Mouse (Mus musculus) midbrain, embryonic 12.5 days (tissue): ENCODE results near the gene Pla2g15. TPM values are rescaled to one million over a fixed set of nuclear protein-coding genes. Genes with fewer than 3 reads are reported as not detected.

Source experiments
- ATAC-seq: fragments of 200-750 bp; cut with Nextera tagmentation; 2 replicates; pipeline ENCODE4 v1.8.0; 2017; ENCODE audit warnings: low read depth, moderate TSS enrichment, moderate library complexity; ENCODE audit not compliant: low FRiP score
- H3K27ac ChIP-seq: fragments of 300-500 bp; sonication (generic); replicated peaks from 2 replicates; pipeline ENCODE4 v1.5.1; 2016; ENCODE audit warnings: mild to moderate bottlenecking
- H3K27me3 ChIP-seq: fragments of 300-500 bp; sonication (generic); 2 replicates; pipeline ENCODE4 v1.6.1; 2016; ENCODE audit warnings: mild to moderate bottlenecking
- H3K36me3 ChIP-seq: fragments of 300-500 bp; sonication (generic); 2 replicates; pipeline ENCODE4 v1.6.1; 2016
- H3K4me1 ChIP-seq: fragments of 300-500 bp; sonication (generic); 2 replicates; pipeline ENCODE4 v1.6.1; 2016
- H3K4me2 ChIP-seq: fragments of 300-500 bp; sonication (generic); replicated peaks from 2 replicates; pipeline ENCODE4 v1.6.1; 2016; ENCODE audit warnings: mild to moderate bottlenecking, moderate library complexity
- H3K4me3 ChIP-seq: fragments of 300-500 bp; sonication (generic); 2 replicates; pipeline ENCODE4 v1.5.1; 2016; ENCODE audit warnings: mild to moderate bottlenecking
- H3K9ac ChIP-seq: fragments of 300-500 bp; sonication (generic); replicated peaks from 2 replicates; pipeline ENCODE4 v1.6.1; 2016; ENCODE audit warnings: mild to moderate bottlenecking, moderate library complexity
- H3K9me3 ChIP-seq: fragments of 300-500 bp; sonication (generic); 2 replicates; pipeline ENCODE4 v1.6.1; 2016; ENCODE audit warnings: mild to moderate bottlenecking
- WGBS: fragments of 180-500 bp; shearing (Covaris S2); methylation state at CpG from one replicate; pipeline ENCODE4 v1.1.7; 2016; 5-methylcytosine and 5-hydroxymethylcytosine counted together
- polyA plus RNA-seq: library from polyadenylated mRNA; unstranded; fragments of >200 nt; fragmentation: Nextera tagmentation; extraction: Ambion mirVana; gene quantifications from 2 replicates; pipeline ENCODE4 v1.2.1, GENCODE M21; 2016

Pla2g15 gene
- polyA plus RNA-seq, 1 experiment from 2014 or later, result 16.7 TPM

DNA sequence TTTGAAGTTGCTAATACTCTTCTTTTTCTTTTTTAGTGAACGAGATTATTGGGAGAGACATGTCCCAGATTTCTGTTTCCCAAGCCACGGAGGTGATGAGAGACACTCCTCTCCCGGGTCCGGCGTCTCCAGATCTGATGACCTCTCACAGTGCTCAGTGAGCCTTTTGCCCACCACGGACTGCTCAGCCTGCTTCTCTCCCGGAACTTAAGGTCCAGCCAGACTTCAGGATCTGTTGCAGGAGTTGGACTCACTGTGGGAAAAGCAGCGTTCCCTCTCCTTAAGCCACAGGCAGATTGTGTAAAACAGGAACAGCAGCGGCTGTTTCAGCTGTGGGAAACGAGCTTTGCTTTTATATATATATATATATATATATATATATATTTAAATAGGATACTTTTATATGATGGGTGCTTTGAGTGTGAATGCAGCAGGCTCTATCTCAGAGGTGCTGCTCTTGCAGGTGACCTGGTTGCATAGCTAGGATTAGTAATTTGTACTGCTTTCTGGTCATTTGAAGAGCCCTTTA lies 22.3 kb upstream of the Pla2g15 start:
- peaks cover under 1% of the 10 kb centered on the region; the same call in 1 of the 2 replicates for H3K27me3 ChIP-seq
- peaks cover 55% of the 10 kb centered on the region for H3K36me3 ChIP-seq
- H3K4me2 ChIP-seq, result no peak overlapping the region
- no peak overlapping the region for H3K9ac ChIP-seq
- no peak overlapping the region for H3K27ac ChIP-seq
- H3K9me3 ChIP-seq, result no peaks in the 10 kb centered on the region
- H3K4me3 ChIP-seq, result no peak overlapping the region
- ATAC-seq, result no peak
- H3K4me1 ChIP-seq, result no peaks in the 10 kb centered on the region
- WGBS, result 91% methylated on average over 10 of the region's 10 CpGs

DNA sequence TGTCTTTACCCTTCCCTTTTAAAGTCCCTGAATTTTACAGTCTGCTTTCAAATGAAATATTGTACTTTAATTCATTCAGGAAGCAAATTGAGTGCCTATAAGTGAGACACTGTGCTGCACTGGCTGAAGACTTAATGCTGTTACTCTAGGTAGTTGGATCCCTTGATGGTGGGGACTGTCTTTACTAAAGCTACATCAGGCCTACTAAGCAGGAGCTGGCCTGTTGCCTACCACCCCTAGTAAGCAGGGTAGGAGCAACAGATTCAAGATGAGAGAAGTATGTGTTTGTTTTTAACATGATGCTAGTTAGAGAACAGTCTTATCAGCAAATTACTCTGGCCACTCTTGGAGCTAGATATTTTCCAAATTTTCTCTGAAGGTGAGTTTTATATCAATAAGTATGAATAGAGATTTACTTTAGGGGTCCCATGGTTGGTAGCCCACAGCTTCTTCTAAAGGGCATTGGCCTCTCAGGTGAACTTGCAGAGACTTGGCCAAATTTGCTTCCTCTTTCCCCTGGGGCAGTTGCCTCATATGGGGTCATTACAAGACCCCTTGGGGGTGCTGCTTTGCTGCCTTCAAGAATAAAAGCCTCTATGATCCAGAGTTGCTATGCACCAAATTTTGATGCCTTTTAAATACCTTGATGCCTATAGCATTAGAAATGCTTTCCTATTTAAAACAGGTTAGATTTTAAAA lies 20.8 kb upstream of the Pla2g15 start:
- Histone ChIP-seq H3K36me3 (peaks cover 51% of the 10 kb centered on the region), H3K27me3 (peaks cover 15% of the 10 kb centered on the region), H3K4me1 (no peaks in the 10 kb centered on the region), H3K9ac (no peak overlapping the region), H3K27ac (no peak overlapping the region), H3K9me3 (no peaks in the 10 kb centered on the region), H3K4me3 (no peak overlapping the region), H3K4me2 (no peak overlapping the region)
- ATAC-seq, result no peak

DNA sequence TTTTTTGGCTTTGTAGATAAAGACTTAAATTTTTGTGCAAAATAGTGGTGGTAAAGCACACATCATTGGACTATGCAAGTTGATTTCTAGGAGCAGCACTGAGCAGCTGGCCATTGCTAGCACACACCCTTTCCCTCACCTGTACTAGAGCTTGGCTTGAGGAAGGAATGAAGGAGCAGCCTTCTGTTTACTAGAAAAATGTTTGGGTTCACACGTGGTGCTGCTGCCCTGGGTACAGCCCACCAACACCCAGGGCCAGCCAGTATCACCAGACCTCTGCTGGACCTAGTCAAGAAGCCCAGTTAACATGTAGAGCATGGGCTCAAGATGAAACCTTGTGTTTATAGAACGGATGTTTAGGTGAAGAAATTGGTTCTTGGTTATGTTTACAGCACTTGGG lies 20.2 kb upstream of the Pla2g15 start:
- H3K27me3 ChIP-seq, result peaks cover 21% of the 10 kb centered on the region
- no peaks in the 10 kb centered on the region for H3K9me3 ChIP-seq
- WGBS, result 82% methylated on average over 2 of the region's 2 CpGs
- H3K4me2 ChIP-seq, result no peak overlapping the region
- H3K36me3 ChIP-seq, result peaks cover 51% of the 10 kb centered on the region
- H3K27ac ChIP-seq, result no peak overlapping the region
- no peak overlapping the region for H3K9ac ChIP-seq
- H3K4me3 ChIP-seq, result no peak overlapping the region
- ATAC-seq, result no peak
- no peaks in the 10 kb centered on the region for H3K4me1 ChIP-seq

DNA sequence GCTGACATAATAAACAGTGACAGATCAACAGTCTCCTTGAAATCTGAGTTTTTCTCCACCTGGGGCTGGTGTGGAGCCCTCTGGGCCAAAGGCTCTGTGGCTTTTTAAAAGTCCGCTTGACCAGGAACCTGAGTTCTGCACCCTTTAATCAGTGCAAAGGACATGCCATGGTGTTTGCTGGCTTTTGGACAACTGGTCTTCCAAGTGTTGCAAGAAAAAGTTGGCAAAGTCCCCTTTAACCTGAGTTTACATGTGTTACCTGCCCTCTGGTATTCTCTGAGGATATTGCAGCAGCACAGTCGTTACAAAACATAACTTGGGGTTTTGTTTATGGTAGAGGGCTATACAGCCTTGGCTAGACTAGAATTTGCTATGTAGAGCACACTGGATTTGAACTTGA lies 19.7 kb upstream of the Pla2g15 start:
- Histone ChIP-seq H3K36me3 (peaks cover 51% of the 10 kb centered on the region), H3K4me3 (no peak overlapping the region), H3K4me2 (no peak overlapping the region), H3K27me3 (peaks cover 26% of the 10 kb centered on the region), H3K9ac (no peak overlapping the region), H3K4me1 (no peaks in the 10 kb centered on the region), H3K9me3 (no peaks in the 10 kb centered on the region), H3K27ac (no peak overlapping the region)
- ATAC-seq, result no peak
- WGBS, result 94% methylated on average over 2 of the region's 2 CpGs

DNA sequence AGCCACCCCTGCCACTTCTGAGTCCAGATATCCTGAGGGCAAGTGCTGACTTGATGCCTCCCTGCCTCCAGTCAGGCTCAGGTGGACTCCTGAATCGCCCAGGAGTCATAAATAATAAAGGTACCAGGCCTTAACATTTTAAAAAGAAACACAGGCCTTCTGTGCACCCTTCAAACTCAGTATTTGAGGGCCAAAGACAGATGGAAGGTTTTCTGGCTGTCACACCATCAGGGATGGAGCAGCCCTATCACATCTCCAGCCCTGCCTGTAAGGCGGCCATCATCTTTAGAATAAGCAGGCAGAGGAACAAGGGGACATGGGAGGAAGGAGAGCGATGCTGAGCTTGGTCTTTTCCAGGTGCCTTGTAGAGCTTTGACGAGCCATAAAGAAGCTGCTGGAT lies 19.2 kb upstream of the Pla2g15 start:
- no peak overlapping the region for H3K4me3 ChIP-seq
- no peak overlapping the region for H3K9ac ChIP-seq
- no peak overlapping the region for H3K27ac ChIP-seq
- peaks cover 51% of the 10 kb centered on the region for H3K36me3 ChIP-seq
- ATAC-seq, result no peak
- H3K4me2 ChIP-seq, result no peak overlapping the region
- peaks cover 32% of the 10 kb centered on the region for H3K27me3 ChIP-seq
- H3K4me1 ChIP-seq, result peaks cover 4% of the 10 kb centered on the region
- H3K9me3 ChIP-seq, result no peaks in the 10 kb centered on the region
- 94% methylated on average over 4 of the region's 4 CpGs for WGBS

DNA sequence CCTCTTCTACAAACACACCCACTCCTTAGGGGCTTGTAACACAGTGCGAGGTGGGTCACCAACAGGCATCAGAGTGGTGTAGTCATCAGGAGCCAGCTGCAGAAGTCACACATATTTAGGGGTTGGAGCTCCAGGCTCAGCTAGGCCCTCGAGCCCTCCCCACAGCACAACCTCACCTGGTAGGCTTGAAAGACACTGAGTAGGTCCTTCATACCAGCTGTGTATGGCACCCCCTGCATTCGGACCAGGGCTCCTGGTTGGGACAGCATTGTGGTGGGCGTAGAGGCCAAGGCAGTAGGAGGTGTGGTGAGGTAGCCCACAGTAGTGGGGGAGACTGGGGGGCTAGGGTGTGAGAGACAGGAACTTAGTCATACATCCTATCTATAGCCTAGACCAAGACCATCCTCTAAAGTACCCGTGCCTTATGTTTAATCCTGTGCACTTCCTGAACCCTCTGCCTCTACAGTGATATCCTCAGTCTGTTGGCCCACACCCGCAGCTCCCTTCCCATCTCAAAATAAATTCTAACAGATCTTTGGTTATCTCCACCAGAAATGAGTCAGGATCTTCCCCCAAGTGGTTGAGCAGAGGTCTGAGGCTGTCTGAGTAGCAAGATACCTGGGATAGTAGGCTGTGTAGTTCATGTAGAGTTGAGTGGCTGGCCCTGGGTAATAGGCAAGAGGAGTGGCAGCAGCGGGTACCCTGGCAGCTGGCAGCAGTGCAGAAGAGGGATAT lies 18.5 kb upstream of the Pla2g15 start:
- no peak for ATAC-seq
- peaks cover 51% of the 10 kb centered on the region for H3K36me3 ChIP-seq
- H3K27me3 ChIP-seq, result peaks cover 38% of the 10 kb centered on the region
- H3K4me1 ChIP-seq, result peaks cover 10% of the 10 kb centered on the region
- WGBS, result 94% methylated on average over 7 of the region's 7 CpGs
- no peak overlapping the region for H3K4me2 ChIP-seq
- no peak overlapping the region for H3K9ac ChIP-seq
- H3K9me3 ChIP-seq, result no peaks in the 10 kb centered on the region
- H3K27ac ChIP-seq, result no peak overlapping the region
- no peak overlapping the region for H3K4me3 ChIP-seq

DNA sequence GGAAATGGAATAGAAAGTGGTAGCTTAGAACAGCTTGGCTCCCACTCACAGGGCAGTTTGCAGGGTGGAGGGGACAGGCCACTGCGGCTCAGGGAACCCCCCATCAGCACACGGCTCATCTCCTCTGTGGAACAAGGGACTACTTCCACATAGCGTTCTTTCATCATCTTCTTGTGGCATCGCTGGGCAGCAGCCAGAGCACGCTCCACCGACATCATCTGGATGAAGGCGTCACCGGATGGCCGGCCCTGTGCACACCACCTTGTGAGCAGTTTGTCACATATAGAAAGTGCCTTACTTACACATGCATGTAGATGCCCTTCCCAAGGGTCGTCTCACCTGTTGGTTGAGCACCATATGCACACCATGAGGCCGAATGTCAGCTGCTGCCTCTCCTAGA lies 17.8 kb upstream of the Pla2g15 start:
- no peak for ATAC-seq
- H3K4me2 ChIP-seq, result no peak overlapping the region
- no peak overlapping the region for H3K9ac ChIP-seq
- 94% methylated on average over 11 of the region's 11 CpGs for WGBS
- peaks cover 50% of the 10 kb centered on the region for H3K36me3 ChIP-seq
- peaks cover 17% of the 10 kb centered on the region for H3K4me1 ChIP-seq
- H3K27me3 ChIP-seq, result peaks cover 45% of the 10 kb centered on the region
- H3K27ac ChIP-seq, result no peak overlapping the region
- no peaks in the 10 kb centered on the region for H3K9me3 ChIP-seq
- H3K4me3 ChIP-seq, result no peak overlapping the region

DNA sequence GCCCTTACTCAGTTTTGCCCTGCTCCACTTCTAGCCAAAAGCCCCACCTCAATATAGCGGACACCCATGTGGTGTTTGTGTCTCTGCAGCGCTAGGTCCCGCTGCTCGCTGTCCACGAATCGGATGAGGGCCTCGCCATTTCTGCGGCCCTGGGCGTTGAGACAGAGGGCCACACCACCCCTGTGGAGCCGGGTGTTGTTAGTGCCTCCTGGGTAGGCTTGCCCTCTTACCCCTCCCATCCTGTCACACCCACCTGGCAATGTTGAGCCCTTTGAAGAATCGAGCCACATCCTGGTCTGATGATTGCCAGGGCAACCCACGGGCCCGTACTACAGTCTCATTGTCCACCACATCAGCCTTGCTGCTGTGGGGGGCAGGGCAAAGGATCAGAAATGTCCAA lies 16.7 kb upstream of the Pla2g15 start:
- H3K27me3 ChIP-seq, result peaks cover 57% of the 10 kb centered on the region
- ATAC-seq, result no peak
- H3K9me3 ChIP-seq, result no peaks in the 10 kb centered on the region
- H3K27ac ChIP-seq, result no peak overlapping the region
- H3K4me2 ChIP-seq, result no peak overlapping the region
- H3K4me3 ChIP-seq, result no peak overlapping the region
- peaks cover 29% of the 10 kb centered on the region for H3K4me1 ChIP-seq
- H3K36me3 ChIP-seq, result peaks cover 42% of the 10 kb centered on the region
- H3K9ac ChIP-seq, result no peak overlapping the region
- 73% methylated on average over 13 of the region's 13 CpGs for WGBS

DNA sequence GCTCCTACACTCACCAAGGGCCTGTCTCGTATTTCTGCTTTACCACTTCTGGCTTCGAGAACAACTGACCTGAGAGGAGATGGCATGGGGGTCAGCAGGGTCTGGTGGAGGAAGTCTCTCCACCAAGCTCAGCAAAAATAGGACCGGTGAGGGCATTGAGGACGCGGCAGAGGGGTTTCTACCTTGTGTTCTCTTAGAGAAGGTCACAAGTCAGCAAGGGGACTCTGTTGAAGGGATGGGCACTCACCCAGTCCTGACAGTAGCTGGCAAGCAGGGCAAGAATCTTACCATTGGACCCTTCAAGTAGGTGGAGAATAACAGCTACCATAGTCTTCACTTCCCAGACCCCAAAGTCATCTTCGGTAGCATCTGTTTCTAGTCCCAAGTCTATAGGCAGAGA lies 16.3 kb upstream of the Pla2g15 start:
- H3K27ac ChIP-seq, result no peak overlapping the region
- H3K27me3 ChIP-seq, result peaks cover 61% of the 10 kb centered on the region
- WGBS, result 73% methylated on average over 6 of the region's 6 CpGs
- no peak for ATAC-seq
- no peak overlapping the region for H3K9ac ChIP-seq
- H3K9me3 ChIP-seq, result no peaks in the 10 kb centered on the region
- H3K4me1 ChIP-seq, result peaks cover 30% of the 10 kb centered on the region
- no peak overlapping the region for H3K4me2 ChIP-seq
- H3K36me3 ChIP-seq, result peaks cover 38% of the 10 kb centered on the region
- H3K4me3 ChIP-seq, result no peak overlapping the region

DNA sequence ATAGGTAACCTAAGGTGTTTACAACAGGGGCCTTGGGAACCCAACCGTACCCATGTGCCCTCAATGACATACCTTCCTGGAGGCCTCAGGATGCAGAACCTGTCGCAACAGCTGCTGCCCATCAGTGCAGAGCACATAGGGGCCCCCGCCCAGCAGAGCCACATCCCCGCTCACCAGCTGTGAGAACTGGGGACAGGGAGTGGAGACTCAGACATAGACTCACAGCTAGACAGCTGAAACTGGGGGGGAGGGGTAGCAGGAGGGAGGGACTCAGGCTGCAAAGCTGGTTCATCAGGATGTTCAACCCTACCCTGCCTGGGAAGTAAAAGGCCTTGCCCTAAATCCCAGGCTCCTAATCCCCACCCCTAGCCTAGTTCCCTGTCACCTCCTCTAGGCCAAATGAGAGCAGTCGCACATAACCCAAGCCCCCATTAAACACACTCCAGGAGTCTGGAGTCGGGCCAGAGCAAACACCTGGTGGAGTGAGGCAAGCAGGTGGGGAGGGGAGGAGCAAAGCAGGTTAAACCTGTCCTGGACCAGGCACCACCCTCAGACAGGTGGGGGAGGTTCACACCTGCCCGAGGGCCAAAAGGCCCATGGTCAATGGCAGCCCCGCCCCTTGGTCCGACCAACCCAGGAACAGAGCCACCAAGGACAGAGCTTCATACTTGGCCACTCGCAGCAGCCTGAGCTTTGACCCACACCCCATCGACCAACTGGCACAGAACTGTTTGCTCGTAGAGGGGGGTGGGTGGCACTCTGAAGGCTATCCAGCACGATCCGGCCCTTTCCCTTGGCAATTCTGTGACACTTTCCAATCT lies 15.2 kb upstream of the Pla2g15 start:
- H3K4me1 ChIP-seq, result peaks cover 30% of the 10 kb centered on the region
- no peak overlapping the region for H3K4me2 ChIP-seq
- H3K9ac ChIP-seq, result no peak overlapping the region
- peaks cover 71% of the 10 kb centered on the region for H3K27me3 ChIP-seq
- no peak overlapping the region for H3K27ac ChIP-seq
- WGBS, result 23% methylated on average over 14 of the region's 14 CpGs
- no peaks in the 10 kb centered on the region for H3K9me3 ChIP-seq
- no peak for ATAC-seq
- H3K36me3 ChIP-seq, result peaks cover 30% of the 10 kb centered on the region
- H3K4me3 ChIP-seq, result no peak overlapping the region

DNA sequence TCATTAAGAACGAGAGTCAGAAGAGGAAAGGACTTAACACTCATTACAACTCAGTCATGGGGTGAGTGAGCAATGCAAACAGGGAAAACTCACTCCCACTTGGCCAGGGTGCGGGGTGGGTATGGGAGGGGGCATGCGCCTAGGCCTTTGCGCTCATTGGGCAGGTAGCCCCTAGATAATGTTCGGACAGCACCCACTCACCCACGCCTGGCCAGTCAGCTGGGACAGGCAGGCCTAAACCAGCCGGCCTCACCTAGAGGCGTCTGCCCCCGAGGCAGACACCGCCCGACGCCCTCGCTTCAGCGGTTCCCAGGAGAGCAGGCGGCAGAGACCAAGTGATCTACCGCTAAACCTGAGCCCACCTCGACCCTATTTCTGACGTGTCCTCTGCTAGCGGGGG lies 14.5 kb upstream of the Pla2g15 start:
- Histone ChIP-seq H3K4me2 (peak overlapping the region; percentile 65), H3K4me3 (peak overlapping the region; percentile 43), H3K9me3 (no peaks in the 10 kb centered on the region), H3K4me1 (peaks cover 30% of the 10 kb centered on the region), H3K27me3 (peaks cover 77% of the 10 kb centered on the region), H3K36me3 (peaks cover 23% of the 10 kb centered on the region), H3K27ac (no peak overlapping the region), H3K9ac (no peak overlapping the region)
- 7% methylated on average over 19 of the region's 19 CpGs for WGBS
- peak; percentile 32; the same call in 1 of the 2 replicates for ATAC-seq
